Mouse (Mus musculus) 3T3-L1 (cell line): ENCODE measurements around the gene Arl2.

Experiments used
- DNase-seq: peaks from one replicate; pipeline ENCODE4 v3.0.0-alpha.2; 2015; ENCODE audit warnings: low read depth, low spot score

Arl2 gene

GRCm38 (mm10) chr19:6126789-6127580 lies 14.4 kb downstream of the Arl2 start:
- peak; percentile 28 for DNase-seq

DNA sequence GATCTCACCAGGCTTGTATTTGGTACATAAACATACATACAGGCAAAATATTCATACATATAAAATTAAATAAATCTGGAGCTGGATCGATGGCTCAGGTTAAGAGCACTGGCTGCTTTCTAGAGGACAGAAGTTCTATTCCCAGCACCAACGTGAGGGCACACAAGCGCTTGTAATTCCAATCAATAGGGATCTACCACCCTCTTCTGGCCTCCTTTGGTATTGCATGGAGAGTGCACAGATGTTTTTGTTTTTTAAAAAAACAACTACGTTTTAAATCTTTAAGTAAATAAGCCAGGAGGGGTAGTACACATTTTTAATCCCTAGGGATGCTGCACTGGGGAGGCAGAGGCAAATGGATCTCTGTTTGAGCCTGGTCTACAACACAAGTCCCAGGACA lies 15.1 kb downstream of the Arl2 start:
- DNase-seq: peak; percentile 85

DNA sequence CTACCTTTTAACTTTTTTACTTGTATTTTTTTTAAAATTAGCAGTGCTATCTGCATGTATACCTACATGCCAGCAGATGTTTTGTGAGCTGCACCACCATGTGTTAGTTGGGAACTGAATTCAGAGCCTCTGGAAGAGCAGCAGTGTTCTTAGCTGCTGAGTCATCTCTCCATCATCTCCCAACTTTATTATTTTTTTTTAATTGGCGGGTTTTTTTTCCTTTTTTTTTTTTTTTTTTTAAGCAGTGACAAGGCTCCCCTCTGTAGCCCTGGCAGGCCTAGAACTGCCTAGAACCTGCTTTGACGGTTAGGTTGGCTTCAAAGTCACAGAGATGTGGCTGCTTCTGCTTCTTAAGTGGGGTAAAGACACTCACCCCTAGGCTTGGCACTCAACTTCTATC lies 16.4 kb downstream of the Arl2 start:
- DNase-seq: peak; percentile 63

DNA sequence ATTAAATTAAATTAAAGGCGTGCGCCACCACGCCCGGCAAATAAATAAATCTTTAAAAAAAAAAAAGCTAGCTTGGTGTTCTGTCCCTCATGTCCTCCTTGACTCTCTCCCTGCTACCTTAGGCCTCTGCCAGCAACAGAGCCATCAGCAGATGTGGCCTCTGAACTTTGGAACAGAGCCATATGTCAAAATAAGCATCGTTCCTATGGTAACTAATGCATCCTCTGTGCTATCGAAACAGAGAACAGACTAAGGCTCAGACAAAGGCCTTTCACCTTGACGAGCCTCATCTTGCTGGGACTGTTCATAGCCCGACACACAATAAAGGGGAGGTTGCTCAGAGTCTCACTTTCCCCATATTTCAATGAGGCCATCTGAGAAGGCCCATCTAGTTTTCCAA lies 18.0 kb downstream of the Arl2 start:
- peak; percentile 43 for DNase-seq

DNA sequence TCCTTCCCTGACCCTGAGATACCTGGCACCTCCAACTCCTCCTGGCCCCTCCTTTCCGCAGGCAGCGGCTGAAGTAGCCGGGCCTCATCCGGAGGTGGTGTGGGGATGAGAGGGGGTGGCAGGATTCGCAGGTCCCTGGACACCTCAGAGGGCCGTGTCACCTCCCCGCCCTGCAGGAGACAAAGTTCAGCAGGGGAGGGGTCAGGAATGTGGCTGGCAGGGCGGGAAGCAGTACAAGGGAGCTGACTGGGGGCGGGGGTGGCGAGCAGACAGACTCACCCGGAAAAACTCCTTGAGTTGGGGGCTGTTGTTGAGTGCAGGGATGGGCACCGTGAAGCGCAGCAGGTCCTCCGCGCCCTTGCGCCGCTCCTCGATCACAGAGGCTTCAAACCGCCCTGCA lies 19.6 kb downstream of the Arl2 start:
- DNase-seq: no peak

DNA sequence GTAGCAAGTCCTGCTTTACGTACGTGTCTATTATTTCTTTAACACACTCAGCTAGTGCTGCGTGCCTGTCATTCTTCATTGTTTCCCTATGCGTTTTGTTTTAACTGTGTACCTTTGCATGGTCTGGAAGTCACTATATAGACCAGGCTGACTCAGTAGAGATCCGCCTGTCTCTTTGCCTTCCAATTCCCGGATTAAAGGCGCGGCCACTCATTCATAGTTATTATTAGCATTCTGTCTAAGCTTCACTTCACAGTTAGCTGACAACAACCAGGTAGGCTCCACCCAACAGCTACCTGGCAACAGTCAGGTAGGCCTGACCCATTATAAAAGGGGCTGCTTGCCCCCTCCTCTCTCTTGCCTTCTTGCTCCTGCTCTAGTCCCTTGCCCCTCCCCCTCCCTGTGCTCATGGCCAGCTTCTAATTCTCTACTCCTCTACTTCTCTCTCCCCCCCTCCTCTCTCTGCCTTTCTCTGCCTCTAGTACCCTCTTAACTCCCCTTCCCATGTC lies 22.6 kb downstream of the Arl2 start:
- no peak for DNase-seq

DNA sequence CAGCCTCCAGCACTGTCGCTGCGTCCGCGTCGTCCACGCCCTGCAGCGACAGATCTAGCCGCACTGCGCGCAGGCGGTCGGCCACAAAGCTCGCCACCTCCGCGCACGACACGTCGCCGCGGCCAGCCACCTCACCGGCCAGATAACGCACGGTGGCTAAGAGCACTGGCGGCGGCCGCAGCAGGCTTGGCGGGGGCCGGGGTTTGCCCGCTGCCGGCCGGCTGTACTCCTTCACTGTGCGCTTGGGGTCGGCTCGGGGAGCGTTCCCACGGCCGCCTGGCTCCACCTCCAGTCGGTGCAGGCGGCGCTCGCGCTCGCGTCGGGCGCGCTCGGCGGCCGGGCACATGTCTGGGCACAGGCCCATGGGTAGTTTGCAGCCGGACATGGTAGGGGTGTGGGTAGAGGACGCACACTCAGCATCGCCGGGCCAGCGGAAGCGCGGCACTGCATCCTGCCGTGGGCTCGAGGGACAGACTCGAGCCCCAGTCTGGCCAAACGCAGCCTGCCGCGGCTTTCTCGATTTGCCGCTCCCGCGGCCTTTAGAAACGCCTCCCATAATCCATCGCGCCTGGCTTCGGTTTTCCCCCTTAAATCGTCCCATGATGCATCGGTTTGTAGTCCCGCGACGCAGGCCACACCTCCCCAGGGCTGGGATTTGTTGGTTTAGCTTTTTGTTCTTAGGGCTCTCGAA lies 23.2 kb downstream of the Arl2 start, which contains the start of gene Sac3d1:
Gene Sac3d1, minus strand, starts transcription at position 665 of the 691 bp plus-strand sequence.
- peak; percentile 98 for DNase-seq

- peak; percentile 53 for DNase-seq
Observed at GRCm38 (mm10) chr19:6117346-6117985, 23.9 kb downstream of the Arl2 start.

- no peak for DNase-seq
Observed at GRCm38 (mm10) chr19:6116113-6116850, 25.1 kb downstream of the Arl2 start.

DNA sequence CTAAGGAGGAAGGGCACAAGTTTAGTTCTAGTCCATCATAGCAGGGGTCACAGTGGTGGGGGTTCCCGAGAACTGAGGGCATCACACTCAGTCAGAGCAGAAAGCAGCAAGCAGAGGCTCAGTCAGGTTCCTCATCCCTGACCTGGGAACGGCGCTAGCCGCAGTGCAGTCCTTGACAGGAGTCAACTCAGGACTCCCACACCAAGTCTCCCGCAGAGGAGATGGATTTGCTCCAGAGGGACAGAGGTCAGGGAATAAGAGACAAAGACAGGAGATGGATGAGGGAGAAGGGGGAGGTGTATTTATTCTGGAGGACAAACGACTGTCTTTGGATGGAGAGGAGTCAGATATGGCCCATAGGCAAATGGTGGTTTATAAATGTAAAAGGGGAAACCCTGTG lies 28.2 kb downstream of the Arl2 start:
- no peak for DNase-seq

GRCm38 (mm10) chr19:6105586-6105985 lies 35.8 kb downstream of the Arl2 start, which contains the start of gene Naaladl1:
Gene Naaladl1 (plus strand): TSS chr19:6105782.
- no peak for DNase-seq

- no peak for DNase-seq
Observed at GRCm38 (mm10) chr19:6104476-6104875, 36.9 kb downstream of the Arl2 start.

DNA sequence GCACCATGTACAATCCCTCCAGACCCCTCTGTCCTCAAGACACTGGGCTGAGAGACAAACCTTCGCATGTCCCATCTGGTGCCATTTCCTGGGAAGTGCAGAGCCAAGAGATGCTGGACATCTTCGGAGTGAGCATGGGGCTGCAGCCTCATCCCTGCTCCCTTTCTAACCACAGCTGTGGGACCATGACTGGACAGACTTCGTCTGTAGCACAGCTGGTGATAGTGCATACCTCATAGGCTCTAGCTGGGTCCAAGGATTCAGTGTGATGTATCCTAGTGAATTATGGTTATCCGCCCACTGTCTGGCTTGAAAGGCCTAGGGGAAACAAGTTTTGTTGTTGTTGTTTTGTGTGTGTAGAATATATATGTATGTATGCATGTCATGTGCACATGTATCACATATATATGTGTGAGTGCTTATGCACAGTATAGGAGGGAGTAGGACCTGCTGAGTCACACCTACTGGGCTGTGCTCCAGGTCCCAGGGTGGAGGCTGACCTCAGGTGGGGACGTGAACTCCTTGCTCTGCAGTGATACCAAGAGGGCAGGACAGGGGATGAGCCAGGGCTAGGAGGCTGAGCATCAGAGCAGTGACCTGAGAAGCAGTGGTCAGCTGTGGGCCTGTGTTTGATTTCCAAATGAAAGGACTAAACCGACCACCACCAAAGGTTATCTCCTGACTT lies 39.0 kb downstream of the Arl2 start:
- no peak for DNase-seq

DNA sequence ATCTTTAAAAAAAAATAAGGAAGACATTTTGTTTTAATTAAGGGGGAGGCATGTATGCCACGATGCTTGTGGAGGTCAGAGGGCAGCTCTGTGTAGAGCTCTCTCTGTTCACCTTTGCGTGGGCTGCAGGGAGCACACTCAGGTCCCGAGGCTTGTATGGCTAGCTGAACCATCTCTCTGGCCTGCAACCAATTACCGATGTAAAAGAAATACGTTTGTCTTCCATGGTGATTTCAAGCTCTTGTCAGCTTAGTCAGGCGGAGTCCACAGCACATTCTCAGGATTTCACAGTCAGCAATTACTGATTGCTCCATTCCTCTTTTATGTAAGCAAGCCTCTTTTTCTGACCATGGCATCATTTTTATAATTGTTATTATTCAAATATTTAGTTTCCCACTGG lies 40.2 kb downstream of the Arl2 start:
- no peak for DNase-seq

GRCm38 (mm10) chr19:6097847-6098246 lies 43.5 kb downstream of the Arl2 start:
- DNase-seq: no peak

GRCm38 (mm10) chr19:6094119-6094518 lies 47.2 kb downstream of the Arl2 start, which contains the start of gene AC131692.1:
Gene AC131692.1 (plus strand): TSS chr19:6094419.
- DNase-seq: no peak

- DNase-seq: no peak
Observed at GRCm38 (mm10) chr19:6088841-6089240, 52.5 kb downstream of the Arl2 start.

- DNase-seq: peak; percentile 92
Observed at GRCm38 (mm10) chr19:6085417-6085879, 55.9 kb downstream of the Arl2 start.

GRCm38 (mm10) chr19:6084478-6085248 lies 56.7 kb downstream of the Arl2 start, which contains the start of the genes Zfpl1 and Cdca5:
Gene Zfpl1 (minus strand): TSS chr19:6084956.
Gene Cdca5 (plus strand): TSS chr19:6084983.
- DNase-seq: peak; percentile 99
